Mouse (Mus musculus) left cerebral cortex, postnatal 25 days (tissue): Measurements from ENCODE around the gene Arl10. TPM values are rescaled to one million over a fixed set of nuclear protein-coding genes. Genes with fewer than 3 reads are reported as not detected.
A peak's percentile ranks its signal among the peaks of the same experiment; 100 is the strongest.

Experiments used
- DNase-seq, 2 experiments: peaks; one replicate each; pipeline ENCODE4 v3.0.0; 2022; ENCODE audit warnings: low spot score in 2 of 2, mixed read lengths in 1 of 2
- intact Hi-C: fragments of 180-260 bp; cut with DNase I; formaldehyde crosslinking; loops from one replicate; pipeline ENCODE4 v1.15.1; 2025
- total RNA-seq, 2 experiments: library from RNA; stranded (reverse); gene quantifications; 2 replicates each; pipeline ENCODE4 v1.2.3; 2021

Gene Arl10
- 10 to 100 TPM; 22.0 to 24.0 TPM for total RNA-seq

- intact Hi-C loops = loop anchor here (1.0 kb wide), 1 partner anchor 49 kb away; no protein-coding TSS in a partner anchor
Observed at GRCm38 (mm10) chr13:54574854-54575481, at the start of gene Arl10. TSS of gene Arl10 (plus strand) at chr13:54575015.

GRCm38 (mm10) chr13:54527140-54527539 is 47.7 kb upstream of the Arl10 start:
- DNase-seq = no peak
- intact Hi-C loops = no loop called here

More at GRCm38 (mm10) chr13:54574854-54575481, at the start of gene Arl10:
- peak; percentile 69 to 80 for DNase-seq

- intact Hi-C loops = no loop called here
- DNase-seq = no peak
Observed at GRCm38 (mm10) chr13:54532134-54532533, 42.7 kb upstream of the Arl10 start.

- intact Hi-C loops = no loop called here
- no peak for DNase-seq
Observed at GRCm38 (mm10) chr13:54548036-54548435, 26.8 kb upstream of the Arl10 start.

- DNase-seq = no peak
- intact Hi-C loops = loop anchor here (10.0 kb wide), 1 partner anchor 441 kb away; no protein-coding TSS in a partner anchor
Observed at GRCm38 (mm10) chr13:54556176-54556575, 18.6 kb upstream of the Arl10 start.

GRCm38 (mm10) chr13:54556796-54557195 is 18.0 kb upstream of the Arl10 start:
- intact Hi-C loops = loop anchor here (10.0 kb wide), 1 partner anchor 442 kb away; no protein-coding TSS in a partner anchor

GRCm38 (mm10) chr13:54557652-54558051 is 17.2 kb upstream of the Arl10 start:
- peak in 1 of 2 experiments; percentile 24 for DNase-seq
- intact Hi-C loops = loop anchor here (10.0 kb wide), 1 partner anchor 443 kb away; no protein-coding TSS in a partner anchor

More at GRCm38 (mm10) chr13:54556796-54557195, 18.0 kb upstream of the Arl10 start:
- peak in 1 of 2 experiments; percentile 61 for DNase-seq

- intact Hi-C loops = loop anchor here (10.0 kb wide), 1 partner anchor 445 kb away; no protein-coding TSS in a partner anchor
Observed at GRCm38 (mm10) chr13:54559656-54560055, 15.2 kb upstream of the Arl10 start.

GRCm38 (mm10) chr13:54560608-54561007 is 14.2 kb upstream of the Arl10 start:
- DNase-seq = peak in 1 of 2 experiments; percentile 61

More at GRCm38 (mm10) chr13:54559656-54560055, 15.2 kb upstream of the Arl10 start:
- DNase-seq = no peak

GRCm38 (mm10) chr13:54562562-54562961 is 12.3 kb upstream of the Arl10 start:
- intact Hi-C loops = no loop called here
- no peak for DNase-seq

More at GRCm38 (mm10) chr13:54560608-54561007, 14.2 kb upstream of the Arl10 start:
- intact Hi-C loops = no loop called here

GRCm38 (mm10) chr13:54564232-54565200 is 10.3 kb upstream of the Arl10 start:
- intact Hi-C loops = loop anchor here (1.0 kb wide), 1 partner anchor 26 kb away; the partner anchor contains the start of genes Higd2a and Nop16
- no peak for DNase-seq

- intact Hi-C loops = loop anchor here (1.0 kb wide), 1 partner anchor 25 kb away; the partner anchor contains the start of genes Higd2a and Nop16
Observed at GRCm38 (mm10) chr13:54565201-54565581, 9.6 kb upstream of the Arl10 start, which contains the start of gene 4833439L19Rik. TSS of gene 4833439L19Rik (minus strand) at chr13:54565435.

GRCm38 (mm10) chr13:54565594-54566345 is 9.0 kb upstream of the Arl10 start:
- intact Hi-C loops = loop anchor here (1.0 kb wide), 1 partner anchor 25 kb away; the partner anchor contains the start of genes Higd2a and Nop16
- DNase-seq = peak; percentile 38 to 60

More at GRCm38 (mm10) chr13:54565201-54565581, 9.6 kb upstream of the Arl10 start, which contains the start of gene 4833439L19Rik:
- peak; percentile 95 to 96 for DNase-seq

GRCm38 (mm10) chr13:54568380-54568779 is 6.4 kb upstream of the Arl10 start:
- DNase-seq = no peak
- intact Hi-C loops = no loop called here

- no peak for DNase-seq
- intact Hi-C loops = no loop called here
Observed at GRCm38 (mm10) chr13:54569282-54569681, 5.5 kb upstream of the Arl10 start.

GRCm38 (mm10) chr13:54570736-54571135 is 4.1 kb upstream of the Arl10 start:
- no peak for DNase-seq

GRCm38 (mm10) chr13:54571637-54572036 is 3.2 kb upstream of the Arl10 start:
- DNase-seq = no peak
- intact Hi-C loops = no loop called here

More at GRCm38 (mm10) chr13:54570736-54571135, 4.1 kb upstream of the Arl10 start:
- intact Hi-C loops = no loop called here

- intact Hi-C loops = no loop called here
Observed at GRCm38 (mm10) chr13:54572621-54573020, 2.2 kb upstream of the Arl10 start.

GRCm38 (mm10) chr13:54575489-54575888 is 674 bp downstream of the Arl10 start:
- intact Hi-C loops = no loop called here
- DNase-seq = no peak

More at GRCm38 (mm10) chr13:54572621-54573020, 2.2 kb upstream of the Arl10 start:
- no peak for DNase-seq
